Mouse (Mus musculus): Measurements from ENCODE around the gene Aco1.

Gene Aco1

GRCm38 (mm10) chr4:40220437-40220836, 77.6 kb downstream of the Aco1 start:
- DNase-seq: no peak

GRCm38 (mm10) chr4:40221004-40221760, 78.3 kb downstream of the Aco1 start:
- DNase-seq: no peak

- no peak for DNase-seq
These were observed 79.2 kb downstream of the Aco1 start for GRCm38 (mm10) chr4:40221876-40222585.

- peak; percentile 32 for DNase-seq
These were observed 83.2 kb downstream of the Aco1 start for GRCm38 (mm10) chr4:40226095-40226494.

- no peak for DNase-seq
These were observed 84.2 kb downstream of the Aco1 start for GRCm38 (mm10) chr4:40227131-40227530.

- no peak for DNase-seq
These were observed 85.0 kb downstream of the Aco1 start for GRCm38 (mm10) chr4:40227886-40228285.

- DNase-seq: no peak
These were observed 86.8 kb downstream of the Aco1 start for GRCm38 (mm10) chr4:40229723-40230122.

GRCm38 (mm10) chr4:40233062-40233664, 90.3 kb downstream of the Aco1 start:
- no peak for DNase-seq

- no peak for DNase-seq
These were observed 91.4 kb downstream of the Aco1 start for GRCm38 (mm10) chr4:40234256-40234655.

GRCm38 (mm10) chr4:40236829-40237228, 93.9 kb downstream of the Aco1 start:
- DNase-seq: no peak

GRCm38 (mm10) chr4:40238483-40239408, 95.9 kb downstream of the Aco1 start:
- peak; percentile 85 for DNase-seq

- DNase-seq: peak; percentile 45
These were observed 96.8 kb downstream of the Aco1 start, which contains the start of gene Ddx58 for GRCm38 (mm10) chr4:40239409-40240271. Ddx58 (minus strand) TSS chr4:40239828.

- DNase-seq: no peak
These were observed 97.4 kb downstream of the Aco1 start for GRCm38 (mm10) chr4:40240272-40240744.

- DNase-seq: peak; percentile 21
These were observed 99.0 kb downstream of the Aco1 start for GRCm38 (mm10) chr4:40241928-40242327.

GRCm38 (mm10) chr4:40243006-40243405, 100.1 kb downstream of the Aco1 start:
- DNase-seq: no peak

- DNase-seq: no peak
These were observed 101.2 kb downstream of the Aco1 start for GRCm38 (mm10) chr4:40244035-40244434.
